Mouse (Mus musculus) neural tube, embryonic 11.5 days (tissue): ENCODE data around the gene Ermp1. TPM values are rescaled to one million over a fixed set of nuclear protein-coding genes. Genes with fewer than 3 reads are reported as not detected.
A peak's percentile ranks its signal among the peaks of the same experiment; 100 is the strongest.

Source experiments
- ATAC-seq: fragments of 200-750 bp; cut with Nextera tagmentation; 2 replicates; pipeline ENCODE4 v1.8.0; 2017; ENCODE audit warnings: moderate number of reproducible peaks, mild to moderate bottlenecking, moderate TSS enrichment, moderate library complexity; ENCODE audit not compliant: insufficient read depth, low FRiP score, low TSS enrichment
- DNase-seq: peaks from one replicate; pipeline ENCODE4 v3.0.0-alpha.2; 2015; ENCODE audit warnings: low spot score
- H3K27ac ChIP-seq: fragments of 300-500 bp; sonication (generic); 2 replicates; pipeline ENCODE4 v1.5.1; 2014; ENCODE audit warnings: low read depth, mild to moderate bottlenecking, low read length
- H3K27me3 ChIP-seq: fragments of 300-500 bp; sonication (generic); 2 replicates; pipeline ENCODE4 v1.6.1; 2014; ENCODE audit warnings: mild to moderate bottlenecking, low read length, mixed read lengths; ENCODE audit not compliant: control insufficient read depth, insufficient read depth
- H3K36me3 ChIP-seq: fragments of 300-500 bp; sonication (generic); 2 replicates; pipeline ENCODE4 v1.6.1; 2014; ENCODE audit warnings: mild to moderate bottlenecking, low read length, moderate library complexity, mixed read lengths; ENCODE audit not compliant: control insufficient read depth, insufficient read depth
- H3K4me1 ChIP-seq: fragments of 300-500 bp; sonication (generic); 2 replicates; pipeline ENCODE4 v1.6.1; 2014; ENCODE audit warnings: low read length, mixed read lengths; ENCODE audit not compliant: control insufficient read depth, insufficient read depth
- H3K4me2 ChIP-seq: fragments of 300-500 bp; sonication (generic); 2 replicates; pipeline ENCODE4 v1.6.1; 2014; ENCODE audit warnings: low read depth, mild to moderate bottlenecking, moderate library complexity
- H3K4me3 ChIP-seq: fragments of 300-500 bp; sonication (generic); 2 replicates; pipeline ENCODE4 v1.5.1; 2014; ENCODE audit warnings: low read depth, low read length
- H3K9ac ChIP-seq: fragments of 300-500 bp; sonication (generic); 2 replicates; pipeline ENCODE4 v1.6.1; 2014; ENCODE audit warnings: mild to moderate bottlenecking, low read length
- H3K9me3 ChIP-seq: fragments of 300-500 bp; sonication (generic); 2 replicates; pipeline ENCODE4 v1.6.1; 2016; ENCODE audit warnings: low read length; ENCODE audit not compliant: control insufficient read depth
- WGBS: fragments of 180-500 bp; shearing (Covaris S2); extraction: QIAGEN DNeasy Blood & Tissue Kit; methylation state at CpG from one replicate; pipeline ENCODE4 v1.1.7; 2014; 5-methylcytosine and 5-hydroxymethylcytosine counted together
- polyA plus RNA-seq: library from polyadenylated mRNA; unstranded; fragments of >200 nt; fragmentation: Nextera tagmentation; extraction: Ambion mirVana; gene quantifications from 2 replicates; pipeline ENCODE4 v1.2.1, GENCODE M21; 2014

Ermp1 gene
- polyA plus RNA-seq, 1 experiment from 2014 or later = 13.7 TPM

DNA sequence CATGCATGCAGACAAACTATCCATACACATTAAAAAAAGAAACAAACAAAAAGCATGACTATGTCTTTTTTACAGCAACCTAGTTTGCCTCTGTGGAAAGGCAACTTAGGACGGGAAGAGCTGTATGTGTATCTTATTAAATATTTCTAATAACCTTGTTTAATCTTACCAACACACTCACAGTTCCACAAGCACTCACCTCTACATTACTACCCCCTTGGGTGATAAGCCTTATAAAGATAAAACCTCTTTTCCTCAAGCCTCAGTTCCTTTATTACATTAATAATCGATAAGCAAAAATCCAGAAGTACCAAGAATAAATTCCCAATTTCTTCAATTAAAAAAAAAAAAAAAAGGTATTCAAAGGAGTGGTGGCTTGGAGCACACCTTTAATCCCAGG is 9.3 kb upstream of the Ermp1 start:
- no peak for DNase-seq
- H3K27ac ChIP-seq = no peak overlapping the region
- no peaks in the 10 kb centered on the region for H3K36me3 ChIP-seq
- H3K4me1 ChIP-seq = no peaks in the 10 kb centered on the region
- no peak overlapping the region for H3K4me2 ChIP-seq
- H3K4me3 ChIP-seq = no peak overlapping the region
- no peak overlapping the region for H3K9ac ChIP-seq
- no peaks in the 10 kb centered on the region for H3K27me3 ChIP-seq
- no peak for ATAC-seq
- H3K9me3 ChIP-seq = no peaks in the 10 kb centered on the region
- WGBS = 88% methylated on average over 2 of the region's 2 CpGs

GRCm38 (mm10) chr19:29657033-29657432 is 8.8 kb upstream of the Ermp1 start:
- Histone ChIP-seq H3K4me1 (no peaks in the 10 kb centered on the region), H3K27ac (no peak overlapping the region), H3K4me3 (no peak overlapping the region), H3K9me3 (no peaks in the 10 kb centered on the region), H3K9ac (no peak overlapping the region), H3K4me2 (no peak overlapping the region), H3K27me3 (no peaks in the 10 kb centered on the region), H3K36me3 (no peaks in the 10 kb centered on the region)
- no peak for ATAC-seq
- 68% methylated on average over 3 of the region's 3 CpGs for WGBS
- DNase-seq = no peak

- no peak overlapping the region for H3K4me2 ChIP-seq
- H3K9me3 ChIP-seq = no peaks in the 10 kb centered on the region
- H3K27me3 ChIP-seq = no peaks in the 10 kb centered on the region
- no peaks in the 10 kb centered on the region for H3K36me3 ChIP-seq
- no peak overlapping the region for H3K9ac ChIP-seq
- H3K4me3 ChIP-seq = no peak overlapping the region
- 87% methylated on average over 5 of the region's 5 CpGs for WGBS
- DNase-seq (no peak), ATAC-seq (no peak)
- H3K27ac ChIP-seq = no peak overlapping the region
- H3K4me1 ChIP-seq = no peaks in the 10 kb centered on the region
Measured at GRCm38 (mm10) chr19:29656620-29657019, 8.4 kb upstream of the Ermp1 start.

GRCm38 (mm10) chr19:29656029-29656428 is 7.8 kb upstream of the Ermp1 start:
- Histone ChIP-seq H3K9me3 (no peaks in the 10 kb centered on the region), H3K36me3 (no peaks in the 10 kb centered on the region), H3K4me2 (no peak overlapping the region), H3K27me3 (no peaks in the 10 kb centered on the region), H3K4me1 (no peaks in the 10 kb centered on the region), H3K27ac (no peak overlapping the region), H3K9ac (no peak overlapping the region), H3K4me3 (no peak overlapping the region)
- DNase-seq (no peak), ATAC-seq (no peak)
- 87% methylated on average over 4 of the region's 4 CpGs for WGBS

DNA sequence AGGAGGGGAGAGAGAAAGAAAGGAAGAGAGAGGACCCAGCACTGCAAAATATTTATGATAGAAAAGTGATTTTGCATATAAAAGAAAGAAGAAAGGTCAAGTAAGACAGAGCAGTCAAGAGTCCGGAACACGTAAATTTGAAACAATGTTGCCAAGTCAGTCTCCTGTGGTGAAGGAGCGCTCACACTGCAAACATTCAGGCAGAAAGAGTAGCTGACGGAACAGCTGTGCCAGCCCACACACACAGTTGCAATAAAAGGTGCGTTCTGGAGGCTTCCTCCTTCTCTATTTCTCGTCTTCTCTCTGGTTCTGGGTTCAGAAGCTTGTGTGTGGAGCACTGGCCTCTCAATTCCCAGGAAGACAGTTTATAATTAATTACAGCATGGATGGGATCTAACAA is 6.9 kb upstream of the Ermp1 start:
- ATAC-seq (no peak), DNase-seq (no peak)
- no peak overlapping the region for H3K9ac ChIP-seq
- H3K4me3 ChIP-seq = no peak overlapping the region
- no peaks in the 10 kb centered on the region for H3K9me3 ChIP-seq
- WGBS = 21% methylated on average over 6 of the region's 6 CpGs
- no peak overlapping the region for H3K4me2 ChIP-seq
- H3K27ac ChIP-seq = no peak overlapping the region
- H3K4me1 ChIP-seq = no peaks in the 10 kb centered on the region
- no peaks in the 10 kb centered on the region for H3K36me3 ChIP-seq
- H3K27me3 ChIP-seq = no peaks in the 10 kb centered on the region

DNA sequence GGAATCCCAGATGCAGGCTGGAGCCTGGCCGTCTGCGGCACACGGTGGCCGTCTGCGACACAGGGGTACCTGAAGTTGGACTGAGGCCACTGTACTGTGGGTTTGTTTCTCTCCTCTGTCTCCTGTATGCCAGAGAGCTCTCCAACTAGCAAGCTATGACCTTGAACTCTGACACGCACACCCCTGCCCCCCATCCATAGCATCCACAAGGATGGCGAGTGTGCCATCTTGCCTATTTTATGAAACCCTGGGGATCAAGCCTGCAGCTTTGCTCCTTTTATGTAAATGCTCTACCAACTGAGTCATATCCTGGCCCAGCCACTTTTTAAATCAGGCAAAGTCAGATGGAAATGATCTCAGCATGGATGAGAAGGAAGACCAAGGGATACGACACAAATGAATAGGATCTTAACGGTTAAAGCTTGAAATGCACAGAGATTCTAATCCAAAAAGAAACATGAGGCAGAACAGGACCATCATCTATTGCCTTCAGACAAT is 5.6 kb upstream of the Ermp1 start:
- no peak overlapping the region for H3K4me2 ChIP-seq
- H3K9ac ChIP-seq = no peak overlapping the region
- H3K36me3 ChIP-seq = no peaks in the 10 kb centered on the region
- H3K4me1 ChIP-seq = no peaks in the 10 kb centered on the region
- no peak overlapping the region for H3K27ac ChIP-seq
- ATAC-seq (no peak), DNase-seq (no peak)
- H3K27me3 ChIP-seq = no peaks in the 10 kb centered on the region
- no peak overlapping the region for H3K4me3 ChIP-seq
- 91% methylated on average over 9 of the region's 9 CpGs for whole genome bisulfite sequencing
- H3K9me3 ChIP-seq = no peaks in the 10 kb centered on the region

DNA sequence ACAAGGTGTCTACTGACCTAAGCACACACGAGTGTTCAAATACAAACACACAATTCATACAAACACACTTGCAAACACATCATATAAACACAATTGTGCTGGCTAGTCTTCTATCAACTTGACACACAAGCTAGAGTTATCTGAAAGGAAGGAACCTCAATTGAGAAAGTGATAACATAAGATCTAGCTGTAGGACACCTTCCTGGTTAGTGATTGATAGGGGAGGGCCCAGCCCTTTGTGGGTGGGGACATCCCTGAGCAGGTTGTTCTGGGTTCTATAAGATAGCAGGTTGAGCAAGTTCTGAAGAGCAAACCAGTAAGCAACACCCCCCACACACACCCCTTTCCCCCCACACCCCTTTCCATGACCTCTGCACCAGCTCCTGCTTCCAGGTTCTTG is 1.5 kb upstream of the Ermp1 start:
- no peak overlapping the region for H3K4me2 ChIP-seq
- H3K27me3 ChIP-seq = no peaks in the 10 kb centered on the region
- no peak overlapping the region for H3K9ac ChIP-seq
- no peak for ATAC-seq
- H3K36me3 ChIP-seq = peaks cover 2% of the 10 kb centered on the region; the same call in 1 of the 2 replicates
- no peak overlapping the region for H3K27ac ChIP-seq
- H3K4me3 ChIP-seq = no peak overlapping the region
- 85% methylated on average over 1 of the region's 1 CpGs for WGBS
- no peaks in the 10 kb centered on the region for H3K9me3 ChIP-seq
- no peaks in the 10 kb centered on the region for H3K4me1 ChIP-seq
- DNase-seq = no peak

GRCm38 (mm10) chr19:29648550-29648914 is 317 bp upstream of the Ermp1 start:
- H3K36me3 ChIP-seq = peaks cover 2% of the 10 kb centered on the region; the same call in 1 of the 2 replicates
- 33% methylated on average over 4 of the region's 4 CpGs for WGBS
- H3K9ac ChIP-seq = no peak overlapping the region
- no peak for ATAC-seq
- H3K27ac ChIP-seq = no peak overlapping the region
- H3K4me3 ChIP-seq = peak overlapping the region; percentile 70; the same call in 1 of the 2 replicates
- no peaks in the 10 kb centered on the region for H3K27me3 ChIP-seq
- H3K4me1 ChIP-seq = no peaks in the 10 kb centered on the region
- peak overlapping the region; percentile 52; the same call in 1 of the 2 replicates for H3K4me2 ChIP-seq
- H3K9me3 ChIP-seq = no peaks in the 10 kb centered on the region
- no peak for DNase-seq

GRCm38 (mm10) chr19:29644747-29645146 is 3.5 kb downstream of the Ermp1 start:
- Histone ChIP-seq H3K9ac (no peak overlapping the region), H3K4me2 (no peak overlapping the region), H3K4me3 (no peak overlapping the region), H3K27ac (no peak overlapping the region), H3K36me3 (peaks cover 2% of the 10 kb centered on the region; the same call in 1 of the 2 replicates), H3K27me3 (no peaks in the 10 kb centered on the region), H3K9me3 (no peaks in the 10 kb centered on the region), H3K4me1 (no peaks in the 10 kb centered on the region)
- 98% methylated on average over 6 of the region's 6 CpGs for WGBS
- DNase-seq (no peak), ATAC-seq (no peak)
